Mouse (Mus musculus): Measurements from ENCODE around the gene Slc41a3. TPM values are rescaled to one million over a fixed set of nuclear protein-coding genes. Genes with fewer than 3 reads are reported as not detected.

The Slc41a3 gene
- total and polyA plus RNA-seq, 3 experiments = 47.7 to 84.7 (median 51.0) TPM

GRCm38 (mm10) chr6:90590707-90591106 lies 13.8 kb upstream of the Slc41a3 start:
- no peak for ATAC-seq (ENCODE audit: extremely low read depth, insufficient number of reproducible peaks, low FRiP score, poor library complexity, severe bottlenecking)
- H3K27me3 ChIP-seq (ENCODE audit: insufficient read depth, low read length) = peaks cover 14% of the 10 kb centered on the region

GRCm38 (mm10) chr6:90594972-90595371 lies 9.6 kb upstream of the Slc41a3 start:
- Histone ChIP-seq H3K27me3 (ENCODE audit: insufficient read depth, low read length) (peaks cover 26% of the 10 kb centered on the region), H3K36me3 (replicated peaks) (no peaks in the 10 kb centered on the region), H3K4me1 (ENCODE audit: insufficient read depth, low read depth, low read length) (no peaks in the 10 kb centered on the region), H3K9me3 (replicated peaks) (peaks cover 3% of the 10 kb centered on the region), H3K4me3 (ENCODE audit: low read depth, low read length) (no peak overlapping the region)
- ATAC-seq (ENCODE audit: extremely low read depth, insufficient number of reproducible peaks, low FRiP score, poor library complexity, severe bottlenecking) (no peak), DNase-seq (ENCODE audit: low spot score) (no peak)
- TF ChIP-seq GATA1 (IDR thresholded peaks at IDR 0.05; ENCODE audit: borderline replicate concordance, low read length) (no peak), CTCF (IDR thresholded peaks at IDR 0.05; ENCODE audit: low read depth, low read length) (no peak), GATA2 (IDR thresholded peaks at IDR 0.05; ENCODE audit: borderline replicate concordance, low read depth, low read length) (no peak), POLR2AphosphoS5 (IDR thresholded peaks at IDR 0.05; ENCODE audit: insufficient replicate concordance, low read depth, low read length) (no peak), TAL1 (conservative IDR thresholded peaks at IDR 0.05; ENCODE audit: low read depth, low read length) (no peak)

More at GRCm38 (mm10) chr6:90590707-90591106, 13.8 kb upstream of the Slc41a3 start:
- H3K36me3 ChIP-seq (replicated peaks) = no peaks in the 10 kb centered on the region
- DNase-seq (ENCODE audit: low spot score) = no peak
- no peak overlapping the region for H3K4me3 ChIP-seq (ENCODE audit: low read depth, low read length)
- no peak for TF ChIP-seq POLR2AphosphoS5 (IDR thresholded peaks at IDR 0.05; ENCODE audit: insufficient replicate concordance, low read depth, low read length)
- TF ChIP-seq GATA1 (IDR thresholded peaks at IDR 0.05; ENCODE audit: borderline replicate concordance, low read length) = no peak
- TF ChIP-seq CTCF (IDR thresholded peaks at IDR 0.05; ENCODE audit: low read depth, low read length) = no peak
- TF ChIP-seq GATA2 (IDR thresholded peaks at IDR 0.05; ENCODE audit: borderline replicate concordance, low read depth, low read length) = no peak
- peaks cover 3% of the 10 kb centered on the region for H3K9me3 ChIP-seq (replicated peaks)
- H3K4me1 ChIP-seq (ENCODE audit: insufficient read depth, low read depth, low read length) = no peaks in the 10 kb centered on the region

- ATAC-seq (ENCODE audit: extremely low read depth, insufficient number of reproducible peaks, low FRiP score, poor library complexity, severe bottlenecking) (no peak), DNase-seq (ENCODE audit: low spot score) (no peak)
- TF ChIP-seq TAL1 (conservative IDR thresholded peaks at IDR 0.05; ENCODE audit: low read depth, low read length) (no peak), CTCF (IDR thresholded peaks at IDR 0.05; ENCODE audit: low read depth, low read length) (no peak), GATA2 (IDR thresholded peaks at IDR 0.05; ENCODE audit: borderline replicate concordance, low read depth, low read length) (no peak), GATA1 (IDR thresholded peaks at IDR 0.05; ENCODE audit: borderline replicate concordance, low read length) (no peak), POLR2AphosphoS5 (IDR thresholded peaks at IDR 0.05; ENCODE audit: insufficient replicate concordance, low read depth, low read length) (no peak)
- H3K9me3 ChIP-seq (replicated peaks) = peaks cover 3% of the 10 kb centered on the region
- H3K27me3 ChIP-seq (ENCODE audit: insufficient read depth, low read length) = peaks cover 32% of the 10 kb centered on the region
- H3K4me3 ChIP-seq (ENCODE audit: low read depth, low read length) = no peak overlapping the region
- no peaks in the 10 kb centered on the region for H3K36me3 ChIP-seq (replicated peaks)
- H3K4me1 ChIP-seq (ENCODE audit: insufficient read depth, low read depth, low read length) = no peaks in the 10 kb centered on the region
Measured at GRCm38 (mm10) chr6:90597060-90597459, 7.5 kb upstream of the Slc41a3 start.

GRCm38 (mm10) chr6:90597592-90597991 lies 6.9 kb upstream of the Slc41a3 start:
- peaks cover 37% of the 10 kb centered on the region for H3K27me3 ChIP-seq (ENCODE audit: insufficient read depth, low read length)
- ATAC-seq (ENCODE audit: extremely low read depth, insufficient number of reproducible peaks, low FRiP score, poor library complexity, severe bottlenecking) (no peak), DNase-seq (ENCODE audit: low spot score) (no peak)
- H3K9me3 ChIP-seq (replicated peaks) = peaks cover 3% of the 10 kb centered on the region
- no peak overlapping the region for H3K4me3 ChIP-seq (ENCODE audit: low read depth, low read length)
- TF ChIP-seq POLR2AphosphoS5 (IDR thresholded peaks at IDR 0.05; ENCODE audit: insufficient replicate concordance, low read depth, low read length) = no peak
- no peak for TF ChIP-seq TAL1 (conservative IDR thresholded peaks at IDR 0.05; ENCODE audit: low read depth, low read length)
- no peak for TF ChIP-seq GATA1 (IDR thresholded peaks at IDR 0.05; ENCODE audit: borderline replicate concordance, low read length)
- TF ChIP-seq GATA2 (IDR thresholded peaks at IDR 0.05; ENCODE audit: borderline replicate concordance, low read depth, low read length) = no peak
- TF ChIP-seq CTCF (IDR thresholded peaks at IDR 0.05; ENCODE audit: low read depth, low read length) = no peak
- no peaks in the 10 kb centered on the region for H3K4me1 ChIP-seq (ENCODE audit: insufficient read depth, low read depth, low read length)
- no peaks in the 10 kb centered on the region for H3K36me3 ChIP-seq (replicated peaks)

GRCm38 (mm10) chr6:90598197-90598596 lies 6.3 kb upstream of the Slc41a3 start:
- H3K27me3 ChIP-seq (ENCODE audit: insufficient read depth, low read length) = peaks cover 43% of the 10 kb centered on the region
- H3K9me3 ChIP-seq (replicated peaks) = peaks cover 3% of the 10 kb centered on the region
- no peak for DNase-seq (ENCODE audit: low spot score)
- no peak overlapping the region for H3K4me3 ChIP-seq (ENCODE audit: low read depth, low read length)
- H3K4me1 ChIP-seq (ENCODE audit: insufficient read depth, low read depth, low read length) = peaks cover 2% of the 10 kb centered on the region
- no peaks in the 10 kb centered on the region for H3K36me3 ChIP-seq (replicated peaks)
- no peak for ATAC-seq (ENCODE audit: extremely low read depth, insufficient number of reproducible peaks, low FRiP score, poor library complexity, severe bottlenecking)
- TF ChIP-seq GATA2 (IDR thresholded peaks at IDR 0.05; ENCODE audit: borderline replicate concordance, low read depth, low read length) (no peak), GATA1 (IDR thresholded peaks at IDR 0.05; ENCODE audit: borderline replicate concordance, low read length) (no peak), TAL1 (conservative IDR thresholded peaks at IDR 0.05; ENCODE audit: low read depth, low read length) (no peak), POLR2AphosphoS5 (IDR thresholded peaks at IDR 0.05; ENCODE audit: insufficient replicate concordance, low read depth, low read length) (no peak), CTCF (IDR thresholded peaks at IDR 0.05; ENCODE audit: low read depth, low read length) (no peak)

- no peaks in the 10 kb centered on the region for H3K36me3 ChIP-seq (replicated peaks)
- H3K4me3 ChIP-seq (ENCODE audit: low read depth, low read length) = no peak overlapping the region
- H3K9me3 ChIP-seq (replicated peaks) = peaks cover under 1% of the 10 kb centered on the region; the same call in 1 of the 2 replicates
- H3K27me3 ChIP-seq (ENCODE audit: insufficient read depth, low read length) = peaks cover 48% of the 10 kb centered on the region
- TF ChIP-seq POLR2AphosphoS5 (IDR thresholded peaks at IDR 0.05; ENCODE audit: insufficient replicate concordance, low read depth, low read length) (no peak), GATA1 (IDR thresholded peaks at IDR 0.05; ENCODE audit: borderline replicate concordance, low read length) (no peak), CTCF (IDR thresholded peaks at IDR 0.05; ENCODE audit: low read depth, low read length) (no peak), TAL1 (conservative IDR thresholded peaks at IDR 0.05; ENCODE audit: low read depth, low read length) (no peak), GATA2 (IDR thresholded peaks at IDR 0.05; ENCODE audit: borderline replicate concordance, low read depth, low read length) (no peak)
- DNase-seq (ENCODE audit: low spot score) (no peak), ATAC-seq (ENCODE audit: extremely low read depth, insufficient number of reproducible peaks, low FRiP score, poor library complexity, severe bottlenecking) (no peak)
- peaks cover 18% of the 10 kb centered on the region for H3K4me1 ChIP-seq (ENCODE audit: insufficient read depth, low read depth, low read length)
Measured at GRCm38 (mm10) chr6:90600351-90600750, 4.2 kb upstream of the Slc41a3 start.
